Mouse (Mus musculus) liver, postnatal 0 days (tissue): ENCODE results near the gene Myl7. TPM values are rescaled to one million over a fixed set of nuclear protein-coding genes. Genes with fewer than 3 reads are reported as not detected.
A peak's percentile ranks its signal among the peaks of the same experiment; 100 is the strongest.

Experiments used
- ATAC-seq: fragments of 200-750 bp; cut with Nextera tagmentation; 2 replicates; pipeline ENCODE4 v1.8.0; 2017; ENCODE audit warnings: mild to moderate bottlenecking, moderate library complexity
- DNase-seq: peaks from one replicate; pipeline ENCODE4 v3.0.0-alpha.2; 2016
- H3K27ac ChIP-seq: fragments of 300-500 bp; sonication (generic); 2 replicates; pipeline ENCODE4 v1.5.1; 2014; ENCODE audit warnings: antibody characterized with exemption, moderate library complexity, mild to moderate bottlenecking, low read depth
- H3K27me3 ChIP-seq: fragments of 300-500 bp; sonication (generic); 2 replicates; pipeline ENCODE4 v1.6.1; 2014; ENCODE audit warnings: low read length, control low read depth, mixed read lengths; ENCODE audit not compliant: insufficient read depth
- H3K36me3 ChIP-seq: fragments of 300-500 bp; sonication (generic); replicated peaks from 2 replicates; pipeline ENCODE4 v1.6.1; 2014; ENCODE audit warnings: mild to moderate bottlenecking, control low read depth, low read length, moderate library complexity, mixed read lengths; ENCODE audit not compliant: insufficient read depth
- H3K4me1 ChIP-seq: fragments of 300-500 bp; sonication (generic); 2 replicates; pipeline ENCODE4 v1.6.1; 2014; ENCODE audit warnings: antibody characterized with exemption, mild to moderate bottlenecking, control low read depth; ENCODE audit not compliant: insufficient read depth
- H3K4me2 ChIP-seq: fragments of 300-500 bp; sonication (generic); 2 replicates; pipeline ENCODE4 v1.6.1; 2014; ENCODE audit warnings: low read depth, mild to moderate bottlenecking, low read length, moderate library complexity, mixed read lengths
- H3K4me3 ChIP-seq: fragments of 300-500 bp; sonication (generic); 2 replicates; pipeline ENCODE4 v1.5.1; 2014; ENCODE audit warnings: low read depth, low read length
- H3K9ac ChIP-seq: fragments of 300-500 bp; sonication (generic); replicated peaks from 2 replicates; pipeline ENCODE4 v1.6.1; 2014; ENCODE audit warnings: mild to moderate bottlenecking, moderate library complexity
- H3K9me3 ChIP-seq: fragments of 300-500 bp; sonication (generic); 2 replicates; pipeline ENCODE4 v1.6.1; 2016; ENCODE audit warnings: mild to moderate bottlenecking, control low read depth, low read length, mixed read lengths
- CTCF ChIP-seq: sonication (generic); IDR thresholded peaks from 2 replicates; pipeline ENCODE4 v1.5.1; 2016; ENCODE audit warnings: antibody characterized with exemption, low read depth
- EP300 ChIP-seq: IDR thresholded peaks from 2 replicates; pipeline ENCODE4 v1.6.1; 2016; ENCODE audit warnings: antibody characterized with exemption, low read depth, mild to moderate bottlenecking
- WGBS: fragments of 180-500 bp; shearing (Covaris S2); extraction: QIAGEN DNeasy Blood & Tissue Kit; methylation state at CpG from one replicate; pipeline ENCODE4 v1.1.7; 2014; ENCODE audit not compliant: insufficient replicate concordance; 5-methylcytosine and 5-hydroxymethylcytosine counted together
- polyA plus RNA-seq: library from polyadenylated mRNA; unstranded; fragments of >200 nt; fragmentation: Nextera tagmentation; extraction: Ambion mirVana; gene quantifications from 2 replicates; pipeline ENCODE4 v1.2.1, GENCODE M21; 2015

Gene Myl7
- polyA plus RNA-seq, 1 experiment from 2014 or later = 2.6 TPM

DNA sequence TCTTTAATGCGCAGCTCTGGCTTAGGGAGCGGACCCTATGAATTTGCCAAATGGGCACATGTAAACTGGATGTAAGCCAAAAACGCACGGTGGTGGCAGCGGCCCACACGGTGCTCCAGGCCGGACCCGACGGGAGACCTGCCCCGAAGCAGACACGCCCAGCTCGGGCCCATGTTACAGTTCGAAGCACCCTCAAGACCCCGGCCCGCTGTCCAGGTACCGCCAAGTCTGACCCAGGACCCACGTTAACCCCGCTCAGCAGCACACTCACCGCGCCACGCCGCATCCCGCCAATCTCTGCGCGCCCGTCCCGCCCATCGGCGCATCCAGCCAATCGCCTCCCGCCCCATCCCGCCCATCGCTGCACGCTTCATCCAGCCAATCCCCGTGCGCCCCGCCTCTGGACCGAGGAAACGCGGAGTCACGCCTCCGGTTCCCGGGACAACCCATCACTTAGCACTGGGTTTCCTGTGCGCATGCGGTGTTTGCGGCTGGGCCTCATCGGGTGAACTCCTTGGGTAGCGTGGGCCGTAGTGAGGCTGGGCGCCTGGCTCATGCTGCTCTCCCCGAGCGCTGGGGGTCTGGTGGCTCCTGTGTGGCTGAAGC lies 20.6 kb downstream of the Myl7 start, which contains the start of gene Pold2:
Gene Pold2, minus strand, starts transcription at position 372 of the 606 bp plus-strand sequence.
- H3K4me3 ChIP-seq = peak within 1 kb of the TSS; percentile 65
- H3K9ac ChIP-seq = peak within 1 kb of the TSS; percentile 52
- peak within 1 kb of the TSS; percentile 7 for H3K27ac ChIP-seq
- H3K36me3 ChIP-seq = peaks cover 18% of the 10 kb centered on the region
- ATAC-seq = peak; percentile 100
- H3K4me1 ChIP-seq = peaks cover 15% of the 10 kb centered on the region
- H3K27me3 ChIP-seq = no peaks in the 10 kb centered on the region
- peak within 1 kb of the TSS; percentile 88 for H3K4me2 ChIP-seq
- TF ChIP-seq EP300 (no peak), CTCF (no peak)
- no peaks in the 10 kb centered on the region for H3K9me3 ChIP-seq
- DNase-seq = peak; percentile 99
- under 1% methylated on average over 52 of the region's 52 CpGs for WGBS

DNA sequence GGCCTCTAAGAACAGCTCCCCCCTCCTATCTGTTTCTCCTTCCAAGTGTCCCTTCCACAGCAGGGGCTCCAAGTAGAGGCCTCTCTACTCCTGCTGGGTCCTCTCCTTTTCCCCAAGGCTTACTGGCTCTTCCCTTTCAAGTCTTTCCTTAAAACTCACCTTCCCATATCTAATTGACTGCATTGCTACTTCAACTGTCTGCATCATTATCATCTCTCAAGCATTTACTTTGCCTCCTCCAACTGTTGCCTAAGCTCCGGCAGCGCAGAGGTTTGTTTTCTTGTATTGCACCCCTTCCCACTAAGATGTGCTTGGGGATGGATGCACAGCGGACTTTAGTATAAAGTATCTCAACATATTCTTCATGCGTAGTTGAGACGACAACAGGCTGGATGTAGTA lies 21.2 kb downstream of the Myl7 start:
- ATAC-seq = no peak
- Histone ChIP-seq H3K4me1 (peaks cover 15% of the 10 kb centered on the region), H3K9ac (peak overlapping the region; percentile 52), H3K4me3 (peak overlapping the region; percentile 65), H3K4me2 (peak overlapping the region; percentile 88), H3K9me3 (no peaks in the 10 kb centered on the region), H3K27me3 (no peaks in the 10 kb centered on the region), H3K36me3 (peaks cover 24% of the 10 kb centered on the region), H3K27ac (no peak overlapping the region)
- no peak for DNase-seq
- no peak for TF ChIP-seq EP300
- no peak for TF ChIP-seq CTCF
- WGBS = 2% methylated on average over 5 of the region's 5 CpGs

DNA sequence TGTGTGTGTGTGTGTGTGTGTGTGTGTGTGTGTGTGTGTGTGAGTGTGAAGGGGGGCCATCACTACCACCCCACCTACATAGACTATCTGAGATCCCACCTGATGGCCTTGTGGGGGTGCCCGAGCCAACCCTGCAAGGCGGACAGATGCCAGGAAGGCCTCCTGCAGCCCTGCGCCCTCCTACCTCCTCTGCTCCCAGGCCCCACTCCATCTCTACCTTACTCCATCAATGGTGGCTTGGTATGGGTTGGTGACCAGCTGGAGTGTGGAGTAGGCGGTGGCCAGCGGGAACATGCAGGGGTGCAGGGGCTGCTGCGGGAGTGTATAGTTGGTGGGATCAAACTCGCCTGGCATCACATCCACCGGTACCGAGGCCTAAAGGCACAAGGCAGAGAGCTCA lies 25.4 kb downstream of the Myl7 start:
- Histone ChIP-seq H3K9me3 (no peaks in the 10 kb centered on the region), H3K4me3 (no peak overlapping the region), H3K27ac (no peak overlapping the region), H3K9ac (no peak overlapping the region), H3K36me3 (peaks cover 32% of the 10 kb centered on the region), H3K27me3 (no peaks in the 10 kb centered on the region), H3K4me2 (no peak overlapping the region), H3K4me1 (peaks cover 8% of the 10 kb centered on the region; the same call in 1 of the 2 replicates)
- 88% methylated on average over 9 of the region's 9 CpGs for WGBS
- DNase-seq = no peak
- no peak for ATAC-seq
- no peak for TF ChIP-seq CTCF
- no peak for TF ChIP-seq EP300

DNA sequence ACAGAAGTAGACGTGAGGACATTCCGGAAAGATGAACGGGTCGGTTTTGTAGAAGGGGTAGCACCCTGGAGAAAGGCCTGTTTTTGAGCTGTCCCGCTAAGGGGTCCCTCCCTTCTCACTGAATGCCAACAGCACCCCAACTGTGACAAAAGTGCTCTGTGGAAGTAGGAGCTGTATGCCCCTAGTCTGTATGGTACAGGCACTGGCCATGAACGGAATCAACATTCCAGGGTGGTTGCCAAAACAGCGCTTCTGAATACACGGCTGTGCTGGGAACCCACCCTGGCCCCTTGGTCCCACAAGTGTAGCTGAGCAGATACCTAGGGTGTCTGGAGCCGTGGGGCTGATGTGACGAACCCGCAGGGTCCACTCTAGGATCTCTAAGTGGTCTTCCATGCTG lies 25.9 kb downstream of the Myl7 start:
- WGBS = 88% methylated on average over 11 of the region's 11 CpGs
- no peak for ATAC-seq
- DNase-seq = no peak

DNA sequence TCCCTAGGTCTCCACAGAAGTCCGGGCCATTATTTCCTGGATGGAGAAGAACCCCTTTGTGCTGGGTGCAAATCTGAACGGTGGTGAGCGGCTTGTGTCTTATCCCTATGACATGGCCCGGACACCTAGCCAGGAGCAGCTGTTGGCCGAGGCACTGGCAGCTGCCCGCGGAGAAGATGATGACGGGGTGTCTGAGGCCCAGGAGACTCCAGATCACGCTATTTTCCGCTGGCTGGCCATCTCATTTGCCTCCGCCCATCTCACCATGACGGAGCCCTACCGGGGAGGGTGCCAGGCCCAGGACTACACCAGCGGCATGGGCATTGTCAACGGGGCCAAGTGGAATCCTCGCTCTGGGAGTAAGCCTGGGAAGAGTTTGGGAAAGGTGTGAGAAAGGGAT lies 28.5 kb downstream of the Myl7 start:
- 83% methylated on average over 16 of the region's 16 CpGs for WGBS
- no peak overlapping the region for H3K27ac ChIP-seq
- ATAC-seq (no peak), DNase-seq (no peak)
- H3K9ac ChIP-seq = no peak overlapping the region
- no peaks in the 10 kb centered on the region for H3K4me1 ChIP-seq
- no peaks in the 10 kb centered on the region for H3K27me3 ChIP-seq
- TF ChIP-seq EP300 (no peak), CTCF (no peak)
- H3K4me3 ChIP-seq = no peak overlapping the region
- no peak overlapping the region for H3K4me2 ChIP-seq
- H3K36me3 ChIP-seq = peaks cover 32% of the 10 kb centered on the region
- H3K9me3 ChIP-seq = no peaks in the 10 kb centered on the region

More for the DNA sequence above, 25.9 kb downstream of the Myl7 start:
- no peak for TF ChIP-seq CTCF
- no peak for TF ChIP-seq EP300
- H3K4me3 ChIP-seq = no peak overlapping the region
- H3K9ac ChIP-seq = no peak overlapping the region
- H3K9me3 ChIP-seq = no peaks in the 10 kb centered on the region
- H3K4me2 ChIP-seq = no peak overlapping the region
- no peak overlapping the region for H3K27ac ChIP-seq
- H3K27me3 ChIP-seq = no peaks in the 10 kb centered on the region
- peaks cover 32% of the 10 kb centered on the region for H3K36me3 ChIP-seq
- H3K4me1 ChIP-seq = peaks cover 8% of the 10 kb centered on the region; the same call in 1 of the 2 replicates

DNA sequence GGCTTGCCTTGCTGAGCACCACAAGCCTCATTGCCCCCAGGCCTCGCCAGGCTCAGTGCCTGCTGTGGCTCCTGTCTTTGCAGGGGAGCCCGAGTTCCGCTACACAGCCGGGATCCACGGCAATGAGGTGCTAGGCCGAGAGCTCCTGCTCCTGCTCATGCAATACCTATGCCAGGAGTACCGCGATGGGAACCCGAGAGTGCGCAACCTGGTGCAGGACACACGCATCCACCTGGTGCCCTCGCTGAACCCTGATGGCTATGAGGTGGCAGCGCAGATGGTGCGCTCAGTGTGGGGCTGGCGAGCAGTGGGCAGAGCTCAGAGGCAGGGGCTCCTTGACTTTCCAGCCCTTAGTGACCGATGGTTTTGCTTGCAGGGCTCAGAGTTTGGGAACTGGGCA lies 29.3 kb downstream of the Myl7 start:
- DNase-seq (no peak), ATAC-seq (no peak)
- no peak overlapping the region for H3K4me3 ChIP-seq
- 93% methylated on average over 16 of the region's 16 CpGs for WGBS
- H3K27me3 ChIP-seq = no peaks in the 10 kb centered on the region
- H3K4me2 ChIP-seq = no peak overlapping the region
- TF ChIP-seq CTCF (no peak), EP300 (no peak)
- H3K4me1 ChIP-seq = no peaks in the 10 kb centered on the region
- H3K36me3 ChIP-seq = peaks cover 25% of the 10 kb centered on the region
- no peak overlapping the region for H3K9ac ChIP-seq
- H3K27ac ChIP-seq = no peak overlapping the region
- no peaks in the 10 kb centered on the region for H3K9me3 ChIP-seq

DNA sequence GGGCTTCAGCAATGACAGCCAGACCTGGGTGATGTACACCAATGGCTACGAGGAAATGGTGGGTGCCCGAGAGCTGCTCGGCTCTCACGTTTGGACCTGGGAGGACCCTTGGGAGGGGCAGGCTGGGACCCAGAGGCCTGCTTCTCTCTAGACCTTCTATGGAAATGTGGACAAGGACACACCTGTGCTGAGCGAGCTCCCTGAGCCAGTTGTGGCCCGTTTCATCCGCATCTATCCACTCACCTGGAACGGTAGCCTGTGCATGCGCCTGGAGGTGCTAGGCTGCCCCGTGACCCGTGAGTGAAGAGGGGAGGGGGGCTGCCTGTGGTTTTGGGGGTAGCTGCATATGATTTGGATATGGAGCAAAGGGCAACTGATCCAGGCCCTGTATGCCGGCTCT lies 30.3 kb downstream of the Myl7 start:
- Histone ChIP-seq H3K4me3 (no peak overlapping the region), H3K27me3 (no peaks in the 10 kb centered on the region), H3K4me1 (no peaks in the 10 kb centered on the region), H3K4me2 (no peak overlapping the region), H3K36me3 (peaks cover 17% of the 10 kb centered on the region), H3K9me3 (no peaks in the 10 kb centered on the region), H3K9ac (no peak overlapping the region), H3K27ac (no peak overlapping the region)
- ATAC-seq (no peak), DNase-seq (no peak)
- TF ChIP-seq EP300 (no peak), CTCF (no peak)
- WGBS = 86% methylated on average over 12 of the region's 12 CpGs
